Mouse (Mus musculus): ENCODE measurements at regions not wholly inside any gene's neighbourhood (a gene's known extent, or its start where the extent isn't known, plus 50 kb on each side); places are given as distances from the start of the nearest gene placed in this dataset.

DNA sequence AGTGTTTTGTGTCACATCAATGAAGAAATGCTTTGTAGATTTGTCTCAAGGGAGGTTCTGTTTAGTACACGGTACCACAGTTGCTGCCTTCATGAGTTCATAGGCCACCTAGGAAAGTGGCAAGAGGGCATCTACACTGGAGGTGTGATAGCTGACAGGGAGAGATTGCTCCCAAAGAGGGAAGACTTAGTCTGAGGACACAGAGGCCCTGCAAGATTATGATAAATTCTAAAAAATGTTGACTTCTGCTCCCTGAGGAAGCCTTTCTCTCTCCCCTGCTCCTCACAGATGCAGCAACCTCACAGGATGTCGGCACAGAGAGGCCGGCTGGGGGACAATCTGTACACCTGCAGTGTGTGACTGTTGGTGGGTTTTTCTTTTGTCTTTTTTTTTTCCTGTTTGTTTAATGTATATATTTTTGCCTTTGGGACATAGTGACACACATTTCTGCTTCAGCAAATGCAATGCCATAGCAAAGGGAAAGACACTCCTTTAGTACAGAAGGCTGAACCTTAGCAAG is 133.5 kb upstream of the Lpp start:
- ATAC-seq (replicated peaks; ENCODE audit: low FRiP score, poor library complexity, severe bottlenecking) = no peak

DNA sequence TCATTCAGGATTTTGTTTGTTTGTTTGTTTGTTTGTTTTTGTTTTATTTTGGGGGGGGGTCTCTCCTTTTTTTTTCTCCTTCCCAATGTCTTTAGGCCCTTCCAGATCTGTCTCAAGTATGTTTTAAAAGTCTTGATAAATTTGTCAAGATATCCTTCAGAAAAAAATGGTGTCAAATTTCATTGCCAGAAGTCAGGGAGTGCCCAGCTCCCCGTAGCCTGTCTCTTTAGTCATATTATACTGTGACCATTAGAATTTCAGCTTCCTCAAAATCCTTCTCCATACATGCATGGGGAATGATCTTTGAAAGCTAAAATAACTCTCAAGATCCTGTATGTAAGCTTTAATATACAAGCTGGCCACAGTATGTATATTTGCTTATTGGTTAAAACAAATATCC is 134.3 kb upstream of the Lpp start:
- ATAC-seq (replicated peaks; ENCODE audit: low FRiP score, poor library complexity, severe bottlenecking) = no peak

DNA sequence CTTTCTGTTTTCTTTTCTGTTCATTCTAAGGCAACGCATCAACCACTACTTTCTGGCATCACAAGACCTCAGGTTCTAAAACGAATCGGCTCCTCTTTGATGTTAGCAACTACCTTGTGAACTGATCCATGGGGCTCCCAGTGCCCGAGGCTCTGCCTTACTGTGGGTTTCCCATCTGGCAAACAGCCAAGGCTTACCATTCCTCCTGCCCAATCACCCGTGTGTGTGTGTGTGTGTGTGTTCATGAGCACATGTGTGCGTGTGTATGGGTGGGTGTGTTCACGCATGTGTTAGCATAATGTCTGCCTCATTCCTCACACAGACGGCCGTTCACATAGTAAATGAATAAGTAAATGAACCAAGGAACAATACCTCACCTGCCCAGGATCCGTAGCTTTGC is 138.3 kb upstream of the Lpp start:
- ATAC-seq (replicated peaks; ENCODE audit: low FRiP score, poor library complexity, severe bottlenecking) = no peak

DNA sequence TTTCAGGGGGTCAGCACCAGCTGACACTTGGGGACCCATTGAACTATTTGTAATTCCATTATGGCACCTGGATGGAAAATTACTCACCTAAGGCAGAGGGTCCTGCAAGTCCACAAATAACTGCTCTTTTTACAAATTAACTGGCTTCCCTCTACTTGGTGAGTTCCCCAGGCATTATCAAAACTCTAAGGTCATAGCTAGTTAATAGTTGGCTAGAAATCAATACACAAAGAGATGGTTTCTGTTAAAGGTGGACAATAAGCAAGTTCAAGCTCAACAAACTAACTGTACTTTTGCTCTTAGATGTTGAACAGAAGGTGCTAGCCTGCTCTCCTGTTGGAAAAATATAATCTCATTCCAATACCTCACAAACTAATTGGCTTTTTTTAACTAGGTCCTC is 138.7 kb upstream of the Lpp start:
- ATAC-seq (replicated peaks; ENCODE audit: low FRiP score, poor library complexity, severe bottlenecking) = no peak

DNA sequence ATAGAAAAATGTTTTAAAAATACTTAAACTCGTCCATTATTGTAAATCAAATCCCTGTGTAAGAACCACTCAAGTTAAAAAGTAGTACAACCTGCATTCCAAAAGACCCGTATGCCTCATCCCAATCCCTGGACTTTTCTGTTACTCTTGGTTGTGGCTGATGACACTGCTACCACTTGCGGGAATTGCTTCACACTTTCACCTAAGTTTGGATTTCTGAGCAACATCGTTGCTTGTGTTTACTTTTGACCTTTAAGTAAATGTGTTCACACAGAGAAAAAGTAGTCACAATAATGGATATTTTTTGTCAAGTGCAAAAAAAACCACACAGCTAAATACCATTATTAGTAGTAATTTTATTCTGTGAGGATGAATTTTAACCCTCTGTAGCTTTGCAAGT is 139.2 kb upstream of the Lpp start:
- ATAC-seq (replicated peaks; ENCODE audit: low FRiP score, poor library complexity, severe bottlenecking) = no peak

DNA sequence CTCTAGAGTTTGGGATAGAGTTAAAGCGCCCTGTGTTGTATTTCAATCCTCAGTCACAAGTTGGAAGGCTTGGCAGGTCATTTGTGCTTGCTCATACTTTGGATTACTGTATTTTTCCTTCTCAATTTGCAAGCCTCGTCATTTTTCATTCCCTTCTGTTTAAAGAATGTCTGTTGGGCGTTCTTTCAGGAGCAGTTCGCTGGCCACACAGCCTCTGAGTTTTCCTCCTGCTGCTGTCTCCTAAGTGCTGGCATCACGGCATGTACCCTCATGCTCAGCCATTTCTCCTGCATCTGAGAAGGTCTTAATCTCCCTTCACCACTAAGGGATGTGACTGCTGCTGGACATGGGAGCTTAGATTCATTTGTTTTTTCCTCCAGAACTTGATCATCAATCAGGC is 146.0 kb upstream of the Lpp start:
- no peak for ATAC-seq (replicated peaks; ENCODE audit: low FRiP score, poor library complexity, severe bottlenecking)

DNA sequence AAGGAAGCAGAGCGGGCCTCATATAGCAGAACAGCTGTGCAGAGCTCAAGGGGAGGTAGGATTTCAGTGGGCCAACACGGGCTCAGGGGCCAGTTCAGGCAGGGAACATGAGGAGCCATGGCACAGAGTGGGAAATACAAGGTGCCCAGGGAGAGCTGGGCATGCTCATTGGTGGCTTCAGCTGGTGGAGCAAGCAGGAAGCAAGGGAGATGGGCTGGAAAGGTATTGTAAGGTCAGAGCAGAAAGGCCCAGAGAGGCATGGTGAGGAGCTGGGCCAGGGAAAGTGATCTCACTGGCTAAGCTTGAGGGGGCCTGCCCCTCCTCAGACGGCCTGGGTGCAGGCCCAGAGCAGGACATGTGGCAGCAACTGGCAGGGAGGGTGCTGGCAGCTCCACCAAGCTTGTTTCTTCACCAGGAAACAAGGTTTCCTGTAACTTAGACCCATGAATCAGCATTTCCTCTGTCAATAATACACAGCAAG is 155.2 kb upstream of the Lpp start:
- no peak for ATAC-seq (replicated peaks; ENCODE audit: low FRiP score, poor library complexity, severe bottlenecking)

DNA sequence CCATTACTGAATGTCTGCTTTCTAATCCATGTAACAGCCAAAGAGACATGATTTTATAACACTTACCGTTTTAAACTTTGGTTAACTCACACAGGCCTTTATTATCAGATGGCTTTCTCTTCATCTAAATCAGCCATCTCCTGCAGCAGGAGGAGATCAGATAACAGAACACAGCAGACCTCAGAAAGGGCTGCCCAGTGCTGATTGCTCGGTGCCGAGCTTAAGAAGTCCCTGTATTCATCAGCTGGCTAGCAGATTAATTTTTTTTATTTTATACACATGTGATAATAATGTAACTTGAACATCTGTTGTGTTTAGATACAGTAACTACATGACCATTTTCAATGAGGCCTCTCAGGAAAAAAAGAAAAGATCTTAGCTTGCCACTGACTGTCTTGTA is 155.9 kb upstream of the Lpp start:
- ATAC-seq (replicated peaks; ENCODE audit: low FRiP score, poor library complexity, severe bottlenecking) = no peak

DNA sequence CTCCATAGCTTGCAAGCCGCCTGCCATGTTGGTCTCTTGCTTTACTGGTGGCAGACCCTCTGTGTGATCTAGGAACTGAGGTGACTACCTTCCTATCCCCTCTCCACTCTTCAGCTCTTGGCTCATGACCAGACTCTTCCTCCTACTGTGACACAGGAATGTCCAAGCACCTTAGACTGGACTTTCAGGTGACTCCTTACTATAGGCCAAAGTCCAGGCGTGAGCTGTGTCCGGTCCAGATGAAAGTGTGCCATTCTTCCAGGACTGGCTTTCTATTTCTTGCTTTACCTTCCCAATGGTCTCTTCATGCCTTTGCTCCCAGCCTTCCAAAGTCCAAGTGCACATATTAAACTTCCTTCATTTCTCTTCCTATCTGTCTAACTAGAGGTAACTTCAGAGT is 156.3 kb upstream of the Lpp start:
- no peak for ATAC-seq (replicated peaks; ENCODE audit: low FRiP score, poor library complexity, severe bottlenecking)

DNA sequence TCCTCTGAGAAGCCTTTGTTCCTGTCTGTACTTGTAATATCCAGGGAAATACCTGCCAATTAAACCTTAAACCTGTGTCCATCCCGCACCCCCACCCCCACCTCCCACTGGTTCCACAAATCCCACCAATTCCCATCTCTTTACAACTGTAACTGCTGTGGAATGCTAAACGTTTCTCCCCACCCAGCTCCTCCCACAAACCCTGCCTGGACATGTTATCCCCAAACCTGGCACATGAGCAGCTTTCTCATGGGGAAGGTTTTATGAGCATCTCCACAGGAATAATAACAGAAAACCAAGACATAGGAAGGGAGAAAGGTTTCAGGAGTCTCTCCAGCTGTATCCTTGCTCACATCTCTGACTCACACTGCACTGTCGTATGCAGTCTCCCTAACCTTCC is 156.8 kb upstream of the Lpp start:
- ATAC-seq (replicated peaks; ENCODE audit: low FRiP score, poor library complexity, severe bottlenecking) = no peak

DNA sequence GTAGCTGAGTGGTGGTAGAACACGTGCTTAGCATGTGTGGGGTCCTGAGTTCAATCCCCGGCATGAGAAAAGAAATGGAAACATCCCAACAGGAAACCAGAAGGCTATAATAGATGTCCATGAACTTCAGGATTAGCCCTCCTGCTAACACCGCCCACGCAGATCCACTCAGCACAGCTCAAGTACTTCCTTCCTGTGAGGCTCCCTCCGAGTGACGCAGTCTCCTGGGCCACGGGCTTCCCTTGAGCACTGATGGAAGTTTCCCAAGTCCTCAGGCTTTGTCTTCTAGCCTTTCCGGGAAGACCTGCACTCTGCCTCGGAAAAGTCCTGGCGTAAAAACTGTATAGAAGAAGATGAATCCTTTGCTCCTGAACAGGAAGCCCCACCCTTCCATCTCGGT is 158.5 kb upstream of the Lpp start:
- no peak for ATAC-seq (replicated peaks; ENCODE audit: low FRiP score, poor library complexity, severe bottlenecking)

DNA sequence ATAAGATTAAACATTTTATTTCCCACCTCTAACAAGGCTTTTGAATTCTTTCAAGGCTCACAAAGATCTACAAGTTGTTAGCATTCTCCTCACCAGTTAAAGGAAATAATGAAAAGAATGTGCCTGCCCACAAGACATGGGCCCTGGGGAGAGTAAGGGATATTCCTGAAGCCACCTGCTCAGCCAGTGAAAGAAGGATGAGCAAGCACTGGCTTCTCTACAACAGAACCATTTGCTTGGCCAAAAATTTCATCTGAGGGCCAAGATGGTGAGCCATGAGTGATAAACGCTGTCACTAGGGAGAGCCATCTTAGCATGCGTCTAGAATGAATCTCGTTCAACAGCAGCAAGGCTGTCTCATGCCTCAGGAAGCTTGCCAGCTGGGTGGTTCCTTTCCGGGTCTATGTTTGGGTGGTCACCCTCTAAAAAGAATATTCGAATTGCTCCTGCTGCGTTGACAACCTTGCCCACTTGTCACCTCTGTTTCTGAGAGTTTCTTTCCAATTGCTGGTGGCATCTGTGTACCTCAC is 161.2 kb upstream of the Lpp start:
- no peak for ATAC-seq (replicated peaks; ENCODE audit: low FRiP score, poor library complexity, severe bottlenecking)

DNA sequence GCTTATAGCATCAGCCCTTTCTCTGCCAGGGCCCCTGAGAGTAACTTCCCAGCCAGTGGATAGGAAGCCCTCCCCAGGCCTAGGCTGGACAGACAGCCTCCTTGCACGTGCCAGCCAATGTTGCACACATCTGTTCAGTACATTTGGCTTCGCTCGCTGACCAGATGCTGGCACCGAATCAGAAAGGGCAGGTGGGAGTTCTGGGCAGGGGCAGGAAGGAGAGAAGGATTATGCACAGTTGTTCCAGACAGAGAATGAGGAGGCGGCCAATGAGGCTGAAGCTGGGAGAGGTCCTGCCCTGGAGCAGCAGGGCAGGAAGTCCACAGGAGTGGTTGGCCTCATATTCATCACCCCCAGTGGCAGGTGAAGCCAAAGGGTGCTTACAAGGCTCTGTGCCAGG is 161.8 kb upstream of the Lpp start:
- ATAC-seq (replicated peaks; ENCODE audit: low FRiP score, poor library complexity, severe bottlenecking) = no peak

DNA sequence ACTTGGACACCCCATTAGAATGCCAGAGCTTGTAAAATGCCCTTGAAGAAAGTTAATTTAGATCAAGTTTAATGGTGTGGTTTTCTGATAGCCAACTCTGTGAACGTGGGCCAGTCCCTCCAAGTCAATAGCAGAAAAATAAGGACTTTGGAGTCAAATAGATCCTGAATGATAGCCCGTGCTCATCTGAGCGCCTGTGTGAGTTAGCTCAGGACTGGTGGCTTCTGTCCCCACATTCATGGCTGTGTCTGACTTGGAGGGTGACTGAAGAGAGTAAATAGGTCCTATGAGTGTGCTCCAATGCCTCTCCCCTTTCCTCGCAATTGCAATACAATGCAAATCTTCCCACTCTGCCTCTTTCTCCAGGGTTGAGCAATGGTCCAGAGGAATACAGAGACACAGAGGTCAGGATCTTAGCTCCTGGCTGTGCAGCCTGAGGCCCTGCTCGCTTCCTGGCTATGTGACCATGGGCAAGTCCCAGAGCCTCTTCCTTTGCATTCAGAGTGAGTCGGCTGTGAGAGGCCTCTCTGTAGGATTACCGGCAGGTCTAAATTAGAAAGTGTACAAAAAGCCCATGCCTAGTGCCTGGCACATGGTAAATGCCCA is 164.2 kb upstream of the Lpp start:
- no peak for ATAC-seq (replicated peaks; ENCODE audit: low FRiP score, poor library complexity, severe bottlenecking)

DNA sequence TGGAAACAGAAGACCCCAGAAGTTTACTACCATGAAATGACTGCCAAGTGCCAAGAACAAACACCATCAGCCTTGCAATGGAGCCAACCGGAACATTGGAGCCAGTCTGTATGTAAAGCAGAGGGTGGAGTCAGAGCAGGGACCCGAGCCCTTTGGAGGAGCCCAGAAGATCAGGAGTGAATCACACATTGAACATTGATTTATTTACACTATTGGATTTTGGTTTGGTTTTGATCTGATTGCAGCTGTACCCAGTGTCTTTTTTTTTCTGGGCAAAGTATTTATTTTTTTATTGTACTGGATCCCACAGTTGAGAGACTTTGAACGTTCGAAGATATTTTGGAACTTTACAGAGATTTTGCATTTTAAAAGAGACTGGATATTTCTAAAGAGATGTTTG is 167.4 kb upstream of the Lpp start:
- no peak for ATAC-seq (replicated peaks; ENCODE audit: low FRiP score, poor library complexity, severe bottlenecking)

DNA sequence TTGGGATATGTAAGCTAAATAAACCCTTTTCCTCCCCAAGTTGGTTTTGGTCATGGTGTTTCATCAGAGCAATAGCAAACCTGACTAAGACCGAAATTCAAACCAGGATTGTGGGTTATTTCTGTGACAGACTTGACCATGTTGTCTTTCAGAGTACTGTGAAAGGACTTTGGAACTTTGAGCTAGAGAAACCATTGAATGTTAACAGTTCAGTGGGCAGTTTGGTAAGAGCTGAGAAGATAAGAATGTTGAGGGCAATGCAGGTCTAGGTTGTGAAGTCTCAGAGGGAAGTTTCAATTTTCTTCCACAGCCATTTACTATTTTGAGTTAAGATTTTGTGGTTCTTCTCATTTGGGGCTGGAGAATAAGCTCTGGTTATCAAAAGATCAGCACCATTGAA is 168.2 kb upstream of the Lpp start:
- ATAC-seq (replicated peaks; ENCODE audit: low FRiP score, poor library complexity, severe bottlenecking) = no peak

DNA sequence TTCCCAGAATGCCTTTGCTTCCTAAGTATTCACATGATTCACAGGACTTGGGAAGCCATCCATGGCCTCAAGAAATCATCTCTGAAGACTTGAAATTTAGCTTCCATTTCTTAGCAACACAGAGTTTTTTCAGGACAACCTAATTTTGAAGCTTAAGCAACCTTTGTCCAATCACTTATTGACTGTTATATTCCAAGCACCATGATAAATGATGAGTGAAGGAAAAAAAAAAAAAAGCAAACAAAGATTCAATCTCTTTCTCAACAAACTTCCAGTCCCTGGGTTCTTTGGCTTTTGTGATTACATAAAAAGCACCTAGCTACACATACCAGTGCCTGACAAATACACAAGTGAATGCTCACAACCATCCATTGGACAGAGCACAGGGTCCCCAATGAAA is 169.4 kb upstream of the Lpp start:
- ATAC-seq (replicated peaks; ENCODE audit: low FRiP score, poor library complexity, severe bottlenecking) = no peak

DNA sequence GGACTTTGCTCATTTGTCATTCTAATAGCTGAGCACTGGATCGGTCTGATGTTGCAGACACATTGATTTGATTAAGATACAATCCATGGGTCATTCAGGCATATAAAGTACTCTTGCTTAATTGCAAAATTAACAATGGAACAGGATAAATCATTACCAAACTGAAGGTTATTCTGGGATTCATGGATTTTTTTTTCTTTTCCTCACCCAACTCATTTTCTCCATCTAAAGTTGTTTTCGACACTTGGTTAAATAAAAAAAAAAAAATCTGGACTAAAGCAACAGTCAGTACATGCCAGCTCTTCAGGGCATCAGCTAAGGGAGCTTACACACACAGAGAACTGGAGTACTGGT is 169.8 kb upstream of the Lpp start:
- no peak for ATAC-seq (replicated peaks; ENCODE audit: low FRiP score, poor library complexity, severe bottlenecking)

DNA sequence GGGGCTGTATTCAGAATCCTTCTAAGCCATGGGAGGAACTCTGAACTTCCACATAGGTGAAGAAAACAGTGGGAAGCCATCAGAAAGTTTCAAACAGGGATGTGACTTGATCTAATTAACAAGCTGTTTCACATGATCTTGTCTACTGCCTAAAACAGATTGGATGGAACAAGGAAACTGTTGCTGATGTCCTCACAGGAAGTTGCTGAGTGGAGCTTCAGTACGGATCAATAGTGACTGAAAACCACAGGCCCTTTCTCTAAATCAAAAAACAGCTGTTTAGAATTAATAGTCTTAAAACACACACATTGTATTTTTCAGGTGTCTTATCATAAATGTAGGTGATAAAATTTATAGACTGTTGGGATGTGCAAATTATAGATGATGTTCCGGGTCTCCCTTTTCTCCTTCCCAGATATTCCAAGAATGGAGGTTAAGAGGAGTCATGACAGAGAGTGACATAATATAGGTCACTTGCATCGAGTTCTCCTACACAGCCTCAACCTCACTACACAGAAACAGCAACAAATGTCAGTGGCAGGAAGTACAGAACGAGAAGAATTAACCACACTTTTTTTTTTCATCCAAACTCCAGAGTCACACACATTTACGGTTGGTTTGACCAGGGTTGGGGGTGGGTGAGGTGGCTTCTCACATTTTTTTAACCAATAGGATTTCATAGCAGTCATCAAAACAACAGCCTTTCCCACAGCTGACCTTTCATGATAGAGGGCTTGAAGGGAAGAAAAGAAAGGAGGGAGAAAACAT is 170.4 kb upstream of the Lpp start:
- ATAC-seq (replicated peaks; ENCODE audit: low FRiP score, poor library complexity, severe bottlenecking) = no peak

DNA sequence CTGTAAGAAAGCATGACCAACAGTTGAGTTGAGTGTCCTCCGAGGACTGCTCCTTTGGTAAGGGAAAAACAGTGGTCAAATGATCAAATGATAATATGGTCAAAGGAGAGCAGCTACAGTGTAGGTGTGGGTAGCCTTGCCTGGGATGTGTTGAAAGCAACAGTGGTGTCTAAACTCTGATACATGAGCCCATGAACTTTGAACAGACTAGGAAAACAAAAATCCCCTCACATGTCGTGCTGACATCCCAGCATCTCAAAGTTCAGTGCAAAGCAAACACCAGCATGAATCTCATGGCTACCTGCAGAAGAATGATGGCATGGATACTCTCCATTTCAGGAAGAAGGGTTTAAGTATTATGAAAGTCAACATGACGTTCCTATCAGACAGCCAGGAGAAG is 171.3 kb upstream of the Lpp start:
- ATAC-seq (replicated peaks; ENCODE audit: low FRiP score, poor library complexity, severe bottlenecking) = no peak

DNA sequence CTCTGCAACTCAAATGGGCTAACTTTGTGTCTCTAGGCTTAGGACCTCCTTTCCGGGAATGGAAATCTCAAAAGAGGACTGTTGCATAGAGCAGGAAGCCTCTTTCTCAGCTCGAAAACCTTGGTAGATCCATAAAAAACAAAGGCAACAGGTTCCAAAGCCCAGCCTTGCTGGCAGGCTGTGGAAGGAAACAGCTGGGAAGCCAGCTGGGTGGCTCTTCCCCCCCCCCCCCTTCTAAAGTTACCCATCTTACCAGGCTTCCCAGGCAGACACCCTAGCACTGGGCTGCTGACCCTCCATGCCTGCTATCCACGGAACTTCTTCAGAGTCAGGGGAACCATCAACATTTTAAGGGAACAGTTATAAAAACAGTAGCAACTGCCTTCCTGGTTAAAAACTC is 172.7 kb upstream of the Lpp start:
- no peak for ATAC-seq (replicated peaks; ENCODE audit: low FRiP score, poor library complexity, severe bottlenecking)

DNA sequence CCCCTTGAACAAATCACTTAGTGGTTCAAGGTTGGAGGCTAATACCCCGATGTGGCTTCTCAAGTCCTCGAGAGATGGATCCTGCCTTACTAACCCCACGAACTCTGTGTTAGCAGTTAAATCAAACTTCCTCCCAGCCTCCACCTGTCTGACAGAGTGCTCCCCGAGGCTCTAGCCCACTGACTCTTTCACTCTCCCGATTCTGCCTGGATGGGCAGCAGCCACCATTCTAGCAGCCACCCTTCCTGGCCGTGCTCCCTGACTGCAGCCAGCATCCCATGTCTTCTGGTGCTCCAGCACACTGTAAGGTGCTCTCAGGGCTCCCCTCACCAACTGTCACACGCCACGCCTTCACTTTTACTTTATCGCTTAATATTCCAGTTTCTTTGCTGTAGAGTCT is 173.6 kb upstream of the Lpp start:
- ATAC-seq (replicated peaks; ENCODE audit: low FRiP score, poor library complexity, severe bottlenecking) = no peak

Data from erythroid progenitor cell, adult 5-6 weeks (primary cell).